Mouse (Mus musculus) splenic B cell, adult 2 months (primary cell): ENCODE results near the gene Dck.

ENCODE experiments used
- DNase-seq: peaks from one replicate; pipeline ENCODE4 v3.0.0-alpha.2; 2011; ENCODE audit warnings: low read depth, low spot score
- H3K27me3 ChIP-seq: 2 replicates; pipeline ENCODE4 v1.6.1; 2012; ENCODE audit warnings: mild to moderate bottlenecking, low read length, moderate library complexity, mixed read lengths; ENCODE audit not compliant: control insufficient read depth, poor library complexity, insufficient read depth, severe bottlenecking
- H3K36me3 ChIP-seq: 2 replicates; pipeline ENCODE4 v1.6.1; 2012; ENCODE audit warnings: mild to moderate bottlenecking, low read length, moderate library complexity, mixed read lengths; ENCODE audit not compliant: control insufficient read depth, poor library complexity, insufficient read depth, severe bottlenecking

Gene Dck

GRCm38 (mm10) chr5:88765587-88765986 is 791 bp downstream of the Dck start:
- DNase-seq: no peak
- Histone ChIP-seq H3K36me3 (no peaks in the 10 kb centered on the region), H3K27me3 (no peaks in the 10 kb centered on the region)

GRCm38 (mm10) chr5:88766121-88766520 is 1.3 kb downstream of the Dck start:
- Histone ChIP-seq H3K36me3 (no peaks in the 10 kb centered on the region), H3K27me3 (no peaks in the 10 kb centered on the region)
- DNase-seq: peak; percentile 47

GRCm38 (mm10) chr5:88766863-88767262 is 2.1 kb downstream of the Dck start:
- DNase-seq: no peak
- Histone ChIP-seq H3K27me3 (no peaks in the 10 kb centered on the region), H3K36me3 (peaks cover 1% of the 10 kb centered on the region; the same call in 1 of the 2 replicates)

GRCm38 (mm10) chr5:88768201-88768600 is 3.4 kb downstream of the Dck start:
- H3K27me3 ChIP-seq: no peaks in the 10 kb centered on the region
- DNase-seq: no peak
- peaks cover 9% of the 10 kb centered on the region; the same call in 1 of the 2 replicates for H3K36me3 ChIP-seq

- DNase-seq: no peak
- peaks cover 10% of the 10 kb centered on the region for H3K36me3 ChIP-seq
Measured at GRCm38 (mm10) chr5:88782072-88782765, 17.4 kb downstream of the Dck start.

GRCm38 (mm10) chr5:88785059-88785458 is 20.3 kb downstream of the Dck start:
- no peaks in the 10 kb centered on the region for H3K27me3 ChIP-seq
- DNase-seq: no peak
- H3K36me3 ChIP-seq: peaks cover 6% of the 10 kb centered on the region

More at GRCm38 (mm10) chr5:88782072-88782765, 17.4 kb downstream of the Dck start:
- no peaks in the 10 kb centered on the region for H3K27me3 ChIP-seq

- Histone ChIP-seq H3K27me3 (peaks cover 3% of the 10 kb centered on the region; the same call in 1 of the 2 replicates), H3K36me3 (no peaks in the 10 kb centered on the region)
- no peak for DNase-seq
Measured at GRCm38 (mm10) chr5:88790675-88791074, 25.9 kb downstream of the Dck start.

GRCm38 (mm10) chr5:88791256-88792245 is 26.8 kb downstream of the Dck start:
- H3K27me3 ChIP-seq: peaks cover 3% of the 10 kb centered on the region; the same call in 1 of the 2 replicates
- H3K36me3 ChIP-seq: no peaks in the 10 kb centered on the region
- peak; percentile 70 for DNase-seq

GRCm38 (mm10) chr5:88793676-88794075 is 28.9 kb downstream of the Dck start:
- no peak for DNase-seq
- Histone ChIP-seq H3K36me3 (no peaks in the 10 kb centered on the region), H3K27me3 (peaks cover 3% of the 10 kb centered on the region; the same call in 1 of the 2 replicates)

- DNase-seq: no peak
- Histone ChIP-seq H3K36me3 (no peaks in the 10 kb centered on the region), H3K27me3 (no peaks in the 10 kb centered on the region; the same call in 1 of the 2 replicates)
Measured at GRCm38 (mm10) chr5:88795910-88796584, 31.3 kb downstream of the Dck start.

- no peak for DNase-seq
- no peaks in the 10 kb centered on the region for H3K27me3 ChIP-seq
Measured at GRCm38 (mm10) chr5:88796588-88796987, 31.8 kb downstream of the Dck start.

GRCm38 (mm10) chr5:88797121-88797520 is 32.3 kb downstream of the Dck start:
- DNase-seq: no peak
- Histone ChIP-seq H3K36me3 (no peaks in the 10 kb centered on the region), H3K27me3 (no peaks in the 10 kb centered on the region)

More at GRCm38 (mm10) chr5:88796588-88796987, 31.8 kb downstream of the Dck start:
- H3K36me3 ChIP-seq: no peaks in the 10 kb centered on the region

- Histone ChIP-seq H3K36me3 (no peaks in the 10 kb centered on the region), H3K27me3 (no peaks in the 10 kb centered on the region)
- no peak for DNase-seq
Measured at GRCm38 (mm10) chr5:88805616-88806015, 40.8 kb downstream of the Dck start.

- Histone ChIP-seq H3K27me3 (no peaks in the 10 kb centered on the region), H3K36me3 (no peaks in the 10 kb centered on the region)
- DNase-seq: no peak
Measured at GRCm38 (mm10) chr5:88806278-88806677, 41.5 kb downstream of the Dck start.
